Mouse (Mus musculus) cerebellum, adult (tissue): ENCODE results near the gene Serpinb7.

Experiments
- ATAC-seq: cut with Nextera tagmentation; 2 replicates; pipeline ENCODE4 v1.9.2; 2017; ENCODE audit warnings: mild to moderate bottlenecking, moderate library complexity, mixed read lengths; ENCODE audit not compliant: insufficient number of reproducible peaks, low FRiP score, low TSS enrichment

Gene Serpinb7

DNA sequence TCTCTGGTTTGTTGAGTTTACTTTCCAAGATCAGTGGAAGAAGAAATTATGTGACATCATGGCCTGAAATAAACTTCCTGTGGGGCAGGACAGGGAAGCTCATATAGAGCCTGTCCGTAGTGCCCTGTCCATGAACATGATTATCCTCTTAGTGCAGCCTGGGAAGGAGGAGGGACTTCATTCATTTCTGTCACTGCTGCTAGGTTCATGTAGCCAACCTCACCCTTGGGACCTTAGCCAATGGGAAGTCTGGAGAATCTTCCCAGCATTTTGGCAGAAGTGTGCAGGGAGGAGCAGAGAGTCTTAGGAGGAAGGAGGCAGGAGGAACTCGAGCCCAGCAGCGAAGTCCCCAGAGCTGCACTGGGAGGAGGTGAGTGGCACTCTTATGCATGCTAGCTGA, at the start of gene Serpinb7:
TSS of gene Serpinb7 (plus strand) at position 301 of the 400 bp plus-strand sequence.
- no peak for ATAC-seq

DNA sequence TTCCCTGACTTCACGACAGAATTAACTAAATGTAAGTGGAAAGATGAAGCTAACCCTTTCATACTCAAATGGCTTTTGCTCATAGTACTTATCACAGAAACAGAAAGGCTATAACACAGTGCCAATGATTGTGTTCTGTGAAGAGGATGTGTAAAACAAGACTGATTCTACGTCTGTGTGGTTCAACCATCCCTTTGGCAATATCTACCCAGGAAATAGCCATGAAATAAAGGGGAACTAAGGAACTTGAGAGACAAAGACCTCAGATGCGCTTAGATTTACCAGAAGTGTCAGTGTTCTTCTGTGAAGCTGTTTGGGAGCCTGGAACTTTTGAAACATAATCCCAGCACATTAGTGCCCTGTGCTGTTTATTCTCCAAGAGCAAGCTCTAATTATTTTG, 49.1 kb upstream of the Serpinb7 start:
- no peak for ATAC-seq

DNA sequence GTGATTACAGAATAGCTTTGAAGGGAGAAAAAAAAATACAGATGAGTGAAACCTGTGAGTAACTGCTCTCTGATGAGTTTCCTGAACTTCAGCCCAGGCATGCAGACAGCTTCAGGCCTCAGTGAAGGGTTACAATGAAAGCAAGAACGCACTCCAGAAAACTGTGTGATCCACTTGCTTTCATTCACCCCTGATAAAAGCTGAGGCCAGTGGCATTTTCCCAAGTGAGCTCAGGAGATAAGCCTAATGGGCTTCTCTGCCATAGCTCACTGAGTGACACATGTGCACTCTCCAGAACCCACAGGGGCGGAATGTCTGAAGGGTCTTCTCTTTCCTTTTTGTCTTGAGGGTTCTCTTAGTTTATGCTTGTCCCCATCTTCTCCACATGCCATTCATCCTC, 48.3 kb upstream of the Serpinb7 start:
- no peak for ATAC-seq

DNA sequence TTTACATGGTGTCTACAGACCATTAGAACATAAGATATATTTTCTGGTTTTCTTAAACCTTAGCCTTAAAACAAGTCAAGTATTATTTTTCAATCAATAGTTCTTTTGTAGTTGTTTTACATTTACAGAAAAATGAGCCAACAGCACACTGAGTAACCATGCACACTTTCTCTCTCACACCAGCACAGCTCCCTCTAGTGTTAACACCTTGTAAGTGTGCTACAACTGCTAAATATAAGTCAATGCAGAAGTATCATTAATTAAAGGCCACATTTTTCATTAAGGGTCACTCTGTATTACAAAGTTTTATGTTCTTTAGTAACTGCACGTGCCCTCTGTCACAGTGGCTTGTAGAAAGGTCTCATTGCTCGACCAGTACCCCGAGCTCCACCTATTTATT, 46.4 kb upstream of the Serpinb7 start:
- ATAC-seq = no peak

DNA sequence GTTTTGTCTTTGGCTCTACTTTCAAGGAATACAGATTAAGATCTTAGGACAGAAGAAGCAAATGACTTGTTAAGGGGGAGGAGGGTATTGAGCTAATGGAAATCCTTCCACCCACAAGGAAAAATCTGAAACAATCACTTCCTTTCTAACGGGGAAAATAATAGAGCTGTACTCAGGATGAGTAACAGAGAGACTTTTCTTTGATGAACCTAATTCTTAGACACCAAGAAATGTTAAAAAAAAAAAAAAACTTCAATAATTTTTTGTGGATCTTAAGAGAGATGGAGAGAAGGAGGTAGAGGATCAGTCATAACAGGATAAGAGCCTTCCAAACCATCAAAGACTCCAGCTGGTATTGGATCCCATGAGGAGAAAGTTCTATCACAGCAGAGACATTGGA, 38.6 kb upstream of the Serpinb7 start, which contains the start of gene Serpinb11:
TSS of gene Serpinb11 (plus strand) at position 301 of the 400 bp plus-strand sequence.
- no peak for ATAC-seq

DNA sequence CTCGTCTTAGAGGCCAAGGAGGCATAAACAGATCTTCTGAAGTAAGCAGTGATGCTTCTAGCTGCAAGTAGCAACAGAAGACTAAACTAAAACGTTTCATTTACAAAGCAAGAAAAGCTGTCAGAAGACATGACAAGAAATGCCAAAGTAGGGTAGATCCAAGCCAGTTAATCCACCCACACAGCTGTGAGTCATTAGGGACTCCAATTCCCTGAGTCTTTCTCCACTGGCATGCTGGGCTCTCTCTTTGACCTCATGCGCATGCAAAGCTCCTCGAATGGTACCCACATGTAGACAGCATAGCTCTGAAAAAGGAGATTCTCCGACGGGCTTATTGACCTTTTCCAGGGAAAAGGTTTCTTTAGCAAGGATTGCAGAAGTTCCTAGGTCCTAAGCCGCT, 33.5 kb upstream of the Serpinb7 start:
- ATAC-seq = no peak

DNA sequence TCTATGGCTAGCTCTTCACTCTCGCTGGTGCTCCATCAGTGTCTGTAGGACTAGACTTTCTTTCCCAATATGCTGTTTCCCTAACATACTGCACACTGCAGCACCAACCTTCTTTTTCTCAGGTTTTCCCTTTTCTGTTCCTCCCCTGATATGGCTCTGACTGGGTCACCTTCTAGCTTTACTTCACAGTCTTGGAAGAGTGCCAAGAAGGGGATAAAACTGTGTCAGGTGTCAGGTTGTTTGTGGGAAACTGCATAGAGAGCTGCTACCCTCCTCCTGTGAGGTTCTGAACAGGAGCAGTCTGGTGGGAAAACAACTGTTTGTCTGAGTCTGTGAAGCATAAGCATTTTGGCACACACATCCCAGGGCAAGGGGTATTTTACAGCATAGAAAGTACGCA, 30.5 kb upstream of the Serpinb7 start:
- ATAC-seq = no peak

DNA sequence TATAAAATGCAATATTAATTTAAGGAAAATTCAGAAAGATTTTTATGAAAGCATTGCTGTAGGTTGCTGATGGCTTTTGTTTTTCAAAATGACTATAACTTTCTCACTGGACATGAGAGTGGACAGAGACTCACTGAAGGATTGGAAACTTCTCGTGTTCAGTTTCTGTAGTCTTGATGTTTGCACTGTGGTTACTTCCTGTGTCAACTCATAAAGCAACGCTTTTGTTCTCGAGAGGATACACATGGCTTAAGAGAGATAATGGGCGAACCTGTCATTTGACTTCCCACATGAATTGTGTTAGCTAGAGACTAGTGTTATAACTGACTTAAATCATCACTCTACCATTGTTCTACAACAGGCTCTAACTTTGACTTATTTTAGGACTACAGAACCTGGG, 22.5 kb upstream of the Serpinb7 start:
- no peak for ATAC-seq

DNA sequence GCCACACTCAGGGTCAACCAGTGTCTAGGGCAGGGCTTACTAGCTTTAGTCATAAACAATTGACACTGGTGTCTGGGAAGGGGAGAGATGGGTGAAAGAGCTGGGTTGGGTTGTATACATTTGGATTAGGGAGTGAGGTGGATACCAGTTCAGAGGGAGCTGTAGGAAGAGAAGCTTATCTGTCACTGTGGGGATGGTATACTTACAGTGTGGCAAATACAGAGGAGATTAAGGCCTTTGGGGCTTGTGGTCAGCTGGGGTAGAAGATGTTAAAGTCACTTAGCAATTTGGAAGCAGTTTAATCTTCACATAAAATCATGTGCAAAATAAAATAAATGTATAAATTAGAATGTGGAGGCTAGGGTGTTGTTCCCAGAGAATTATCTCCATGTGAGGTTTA, 21.1 kb upstream of the Serpinb7 start:
- ATAC-seq = no peak

DNA sequence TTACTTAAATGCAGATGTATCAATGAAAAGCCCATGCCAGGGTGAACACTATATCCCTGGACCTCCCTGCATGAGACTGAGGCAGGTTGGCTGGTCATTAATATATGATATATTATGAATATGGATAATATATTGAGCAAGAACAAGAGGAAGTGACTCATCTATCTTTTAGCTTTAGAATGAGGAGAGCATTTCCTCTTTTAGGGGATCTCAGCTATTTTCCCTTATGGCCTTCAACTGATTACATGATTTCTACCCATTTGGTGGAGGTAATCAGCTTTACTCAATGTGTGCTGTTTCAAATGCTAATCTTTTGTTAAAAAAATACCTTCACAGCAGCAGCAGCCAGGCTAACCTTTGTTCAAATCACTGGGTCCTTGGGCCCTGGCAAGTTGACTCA, 18.0 kb upstream of the Serpinb7 start:
- no peak for ATAC-seq

DNA sequence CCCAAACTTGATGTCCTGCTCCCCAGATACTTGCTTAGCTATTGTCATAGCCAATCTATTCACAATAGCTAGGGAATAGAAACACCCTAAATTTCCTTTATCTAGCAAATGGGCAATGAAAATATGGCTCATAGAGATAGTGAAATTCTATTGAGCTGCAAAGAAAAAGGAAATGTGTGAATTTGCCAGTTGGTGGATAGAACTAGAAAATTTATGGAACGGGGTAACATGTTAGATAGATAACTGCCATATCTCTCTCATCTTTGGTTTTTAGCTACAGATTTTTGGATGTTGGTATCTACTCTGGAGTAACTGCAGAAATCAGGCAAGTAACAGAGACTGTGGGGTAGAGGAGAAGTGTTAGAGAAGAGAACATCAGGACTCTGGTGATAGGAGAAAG, 17.1 kb upstream of the Serpinb7 start:
- ATAC-seq = no peak

DNA sequence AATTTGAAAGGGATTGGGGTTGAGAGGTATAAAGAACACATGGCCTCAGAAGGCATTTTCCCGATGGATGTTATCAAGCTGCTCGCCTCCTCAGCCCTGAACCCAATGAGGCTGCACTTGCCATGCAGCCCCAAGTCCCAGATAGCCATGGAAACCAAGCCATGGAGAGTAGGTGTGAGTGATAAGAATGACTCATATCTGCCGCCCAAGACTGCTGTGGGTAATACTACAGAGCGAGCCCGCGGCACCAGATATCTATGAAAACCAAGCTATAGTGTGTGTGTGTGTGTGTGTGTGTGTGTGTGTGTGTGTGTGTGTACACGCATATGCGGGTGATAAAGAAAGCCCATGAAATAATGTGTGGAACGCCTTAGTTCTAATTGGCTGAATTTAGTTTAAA, 14.9 kb upstream of the Serpinb7 start:
- ATAC-seq = no peak

DNA sequence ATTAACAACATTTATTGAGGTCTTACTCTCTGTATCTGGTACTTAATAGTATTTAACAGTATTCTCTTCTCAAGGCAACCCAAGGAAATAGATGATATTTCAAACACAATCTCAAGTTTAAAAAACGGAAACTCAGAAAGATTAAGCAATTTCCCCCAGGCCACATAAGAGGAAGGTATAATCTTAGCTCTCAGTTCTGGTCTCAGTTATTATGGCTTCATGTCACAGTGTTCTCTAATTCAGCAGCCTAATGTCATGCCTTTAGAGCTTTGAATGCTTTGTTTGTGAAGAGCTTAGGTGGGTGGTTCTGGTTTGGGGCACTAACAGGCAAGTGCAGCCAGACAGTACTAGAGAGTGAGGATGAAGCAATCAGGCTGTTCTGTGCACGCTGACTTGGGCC, 9.7 kb upstream of the Serpinb7 start:
- ATAC-seq = no peak

DNA sequence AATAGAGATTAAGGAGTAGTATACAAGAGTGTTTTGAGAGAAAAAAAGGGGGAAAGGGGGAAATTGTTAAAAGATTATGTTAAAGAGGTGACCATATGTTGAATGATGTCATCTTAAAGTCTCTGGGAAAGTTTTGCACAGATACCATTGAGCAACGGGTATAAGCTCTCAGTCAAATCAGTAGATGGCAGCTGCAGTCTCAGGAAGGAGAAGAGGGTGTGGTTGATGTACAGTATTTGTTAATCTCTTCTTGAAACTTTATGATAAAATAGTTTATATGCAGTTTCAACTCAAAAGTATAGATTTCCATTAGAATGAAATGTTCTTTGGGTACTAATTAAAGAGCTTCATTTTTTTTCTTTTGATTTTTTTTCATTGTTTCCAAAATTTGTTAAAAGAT, 2.0 kb upstream of the Serpinb7 start:
- ATAC-seq = no peak

DNA sequence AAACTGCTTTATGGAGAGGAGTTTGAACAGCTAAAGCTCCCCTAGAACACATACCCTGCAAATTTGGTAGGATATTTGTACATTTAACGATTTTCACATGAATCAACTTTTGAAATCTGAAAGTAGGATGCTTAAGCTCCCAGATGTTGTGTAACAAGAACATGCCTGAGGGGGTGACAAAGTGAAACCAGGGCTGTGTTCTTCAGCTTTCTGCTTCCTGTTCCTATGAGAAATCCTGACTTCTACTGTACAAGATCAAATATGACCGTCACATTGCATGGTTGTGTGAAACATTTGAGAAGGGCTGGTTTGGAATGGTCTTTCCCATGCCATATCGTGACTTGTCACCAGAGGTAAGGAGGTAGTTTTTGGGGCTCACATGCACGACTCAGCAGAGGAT, 2.6 kb downstream of the Serpinb7 start:
- ATAC-seq = no peak

DNA sequence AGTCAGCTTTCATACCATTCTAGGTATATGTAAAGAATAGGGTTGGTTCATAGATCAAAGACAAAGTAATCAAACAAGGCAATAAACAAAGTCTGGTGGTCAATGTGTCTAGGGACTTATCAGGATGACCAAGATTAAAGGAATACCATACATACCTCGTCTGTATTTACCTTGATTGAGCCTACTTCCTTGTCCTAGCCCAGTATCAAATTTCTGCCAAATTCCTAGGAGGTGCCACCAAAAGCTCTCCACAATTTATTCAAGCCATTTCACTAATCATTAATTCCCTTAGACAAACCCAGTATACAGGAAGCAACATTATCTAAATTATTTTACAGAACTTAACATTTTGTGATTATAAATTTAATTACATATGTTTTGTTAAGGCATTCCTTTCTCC, 15.2 kb downstream of the Serpinb7 start:
- no peak for ATAC-seq

DNA sequence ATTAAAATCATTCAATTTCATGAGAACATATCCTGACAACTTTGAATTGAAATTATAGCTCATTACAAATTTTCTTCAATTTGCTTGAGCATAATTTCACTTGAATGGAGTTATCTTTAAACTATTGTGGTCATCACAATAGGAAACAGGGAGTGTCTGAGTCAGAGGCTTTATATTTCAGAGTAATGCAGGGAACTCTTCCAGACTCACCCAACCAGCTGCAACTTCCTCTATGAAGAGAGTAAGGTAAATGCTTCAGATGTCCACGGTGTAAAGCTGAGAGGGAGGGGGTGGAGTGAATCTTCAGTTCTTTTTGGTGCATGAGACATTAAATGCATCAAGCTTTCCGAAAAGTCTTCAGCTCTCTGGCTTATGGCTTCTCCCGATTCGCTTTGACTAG, 23.0 kb downstream of the Serpinb7 start:
- ATAC-seq = no peak

DNA sequence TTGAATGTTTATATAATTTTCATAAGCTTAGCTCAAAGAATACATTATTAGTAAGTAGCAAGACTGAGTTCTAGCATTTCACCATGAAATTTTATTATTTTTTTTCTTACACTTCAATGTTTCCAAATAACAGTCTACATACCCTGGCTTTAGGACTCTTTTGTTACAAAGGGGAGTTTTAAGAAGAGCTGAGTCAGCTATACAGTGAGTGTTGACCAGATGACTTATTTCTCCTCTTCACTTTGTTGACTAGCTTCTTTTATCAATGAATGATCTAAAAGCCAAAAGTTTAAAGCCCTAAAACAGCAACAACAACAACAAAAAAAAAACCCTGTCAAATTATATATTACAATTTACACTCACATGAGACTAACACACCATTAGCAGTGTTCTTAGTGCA, 31.8 kb downstream of the Serpinb7 start:
- ATAC-seq = no peak

DNA sequence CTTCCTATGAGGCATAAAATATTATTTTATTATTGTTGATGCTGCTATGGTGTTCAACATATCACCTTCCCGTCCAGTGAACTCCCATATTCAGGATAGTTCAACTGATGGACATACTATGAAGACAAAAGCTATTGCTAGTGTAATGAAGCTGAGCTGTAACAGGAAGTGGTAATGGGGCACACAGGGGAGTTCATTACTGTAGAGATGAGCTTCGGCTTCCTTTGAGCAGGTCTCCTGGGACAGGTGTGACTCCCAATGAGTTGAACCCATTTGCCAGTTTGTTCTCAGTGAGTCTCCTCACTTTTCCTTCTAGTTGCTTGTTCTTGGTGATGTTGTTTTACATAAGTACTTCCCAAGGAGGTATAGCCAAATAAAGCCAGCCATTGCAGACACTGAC, 36.1 kb downstream of the Serpinb7 start:
- no peak for ATAC-seq

DNA sequence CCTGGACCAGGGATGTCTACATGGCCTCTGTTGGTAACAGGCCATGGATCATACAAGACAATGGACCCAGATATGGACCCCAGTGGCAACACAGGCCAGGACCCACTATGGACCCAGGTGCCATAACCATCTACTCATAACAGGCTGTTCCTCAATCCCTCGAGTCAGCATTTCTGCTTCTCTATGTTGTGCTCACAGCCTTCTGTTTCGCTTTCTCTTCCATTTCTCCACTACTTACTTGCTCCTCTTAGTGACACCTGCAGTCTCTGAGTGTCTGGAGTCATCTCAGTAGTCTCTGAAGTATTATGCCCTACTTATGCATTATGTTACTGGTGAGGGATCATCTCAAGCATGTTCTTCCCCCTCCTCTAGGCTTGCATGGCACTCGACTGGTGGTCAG, 40.0 kb downstream of the Serpinb7 start:
- ATAC-seq = no peak

DNA sequence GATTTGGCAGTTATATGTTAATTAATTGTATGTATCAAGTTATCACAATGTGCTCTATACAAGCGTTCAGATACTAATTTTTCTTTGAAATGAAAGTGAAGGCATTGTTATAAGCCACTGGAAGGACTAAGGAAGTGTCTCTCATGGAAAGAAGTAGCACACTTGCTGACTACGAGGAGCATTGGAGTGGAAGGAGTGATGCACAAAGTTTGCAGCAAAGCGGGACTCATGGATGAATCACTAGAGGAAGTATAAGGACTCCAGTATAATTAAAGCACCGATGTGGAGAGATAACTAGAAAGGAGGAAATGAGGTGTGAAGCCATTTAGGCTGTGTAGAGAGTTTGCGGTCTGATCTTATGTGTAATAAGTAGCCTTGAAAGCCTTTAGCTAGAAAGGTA, 45.9 kb downstream of the Serpinb7 start:
- no peak for ATAC-seq

DNA sequence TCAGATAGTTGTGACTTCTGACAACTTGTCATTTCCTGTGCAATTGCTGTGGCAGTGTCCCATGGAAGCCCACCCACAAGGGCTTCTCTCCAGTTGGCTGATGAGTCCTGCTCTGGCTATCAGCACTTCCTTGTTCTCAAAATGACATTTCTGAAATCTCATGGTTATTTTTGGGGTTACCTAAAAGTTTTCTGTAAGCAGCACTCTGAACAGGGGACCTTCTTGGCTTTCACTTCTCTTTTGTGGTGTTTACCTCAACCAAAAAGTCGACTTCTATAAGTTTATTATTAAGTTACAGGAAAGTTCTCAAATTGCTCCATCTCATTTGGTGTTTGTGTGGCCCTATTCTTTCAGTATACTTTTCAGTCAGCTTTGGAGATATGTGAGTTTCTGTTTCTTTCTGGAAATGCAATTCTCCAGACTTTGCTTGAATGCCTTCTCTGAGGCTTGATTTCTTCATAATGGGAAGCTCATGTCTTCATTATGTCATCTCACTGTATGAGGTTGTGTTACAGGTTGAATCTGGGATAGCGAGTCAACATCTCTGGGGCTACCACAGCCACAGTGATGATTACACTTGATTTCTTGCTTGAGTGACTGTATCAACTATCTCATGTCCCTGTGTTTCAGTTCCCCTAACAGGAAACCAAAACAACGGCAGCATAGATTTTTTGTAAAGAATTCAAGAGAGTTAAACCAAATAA, 47.9 kb downstream of the Serpinb7 start:
- ATAC-seq = no peak

DNA sequence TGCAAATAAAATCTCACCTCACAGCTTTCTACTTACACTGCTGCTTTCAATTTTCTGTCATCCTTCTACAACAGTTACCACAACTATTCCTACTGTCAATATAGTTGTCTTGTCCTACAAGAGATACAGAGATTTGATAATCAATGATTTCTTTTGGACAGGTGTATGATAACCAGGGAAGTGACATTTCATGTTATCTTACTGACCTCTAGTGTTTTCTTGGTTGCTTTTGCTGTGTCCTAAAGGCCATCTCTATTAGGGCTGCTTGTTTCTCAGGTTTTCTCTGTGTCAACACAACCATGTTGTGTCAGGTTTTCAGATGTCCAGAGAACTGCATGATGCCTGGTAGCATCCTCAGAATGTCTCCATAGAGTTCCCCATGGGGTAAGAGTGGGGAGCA, 80.5 kb downstream of the Serpinb7 start:
- no peak for ATAC-seq
